Mouse (Mus musculus) neutrophil, adult 59 days (primary cell): ENCODE data around the gene Trpv2. TPM values are rescaled to one million over a fixed set of nuclear protein-coding genes. Genes with fewer than 3 reads are reported as not detected.

Experiments used
- total RNA-seq, 2 experiments: library from RNA; stranded (reverse); gene quantifications; 1 replicate in 1 of 2; 2 replicates in 1 of 2; pipeline ENCODE4 v1.2.4; 2023

Gene Trpv2
- total RNA-seq = 10 to 100 TPM; 48.4 to 52.5 TPM

DNA sequence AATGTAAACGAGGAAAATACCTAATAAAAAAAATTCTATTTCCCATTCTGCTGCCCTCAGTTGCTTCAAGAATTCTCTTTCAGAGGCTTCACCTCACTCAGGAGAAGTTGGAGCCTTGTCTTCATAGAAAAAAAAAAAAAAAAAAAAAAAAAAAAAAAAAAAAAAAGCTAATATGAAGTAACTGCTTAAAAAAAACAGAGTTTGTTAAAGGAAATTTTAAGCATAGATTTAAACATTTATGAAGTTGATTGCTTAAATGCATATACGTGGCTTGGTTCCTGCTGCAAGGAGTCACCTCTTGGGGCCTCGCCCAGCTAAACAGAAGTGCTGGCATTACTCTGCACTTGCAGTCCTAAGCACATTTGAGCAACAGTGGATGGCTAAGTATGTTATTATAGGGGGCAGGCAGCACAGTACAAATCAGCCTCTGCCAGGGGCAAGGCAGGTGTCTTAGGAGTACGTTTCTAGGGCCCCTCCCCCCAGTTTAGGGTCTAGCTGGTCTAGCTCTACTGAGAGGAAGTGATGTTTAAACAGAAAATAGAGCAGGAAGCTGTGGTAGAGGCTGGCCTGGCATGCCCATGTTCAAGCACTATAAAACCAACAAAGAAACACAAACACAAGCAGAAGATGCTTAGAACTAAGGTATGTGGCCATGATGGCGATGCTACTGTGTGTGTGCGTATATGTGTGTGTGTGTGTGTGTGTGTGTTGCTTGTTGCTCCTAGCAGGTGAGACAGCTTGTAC lies at the start of gene Trpv2:
Trpv2 (plus strand) TSS at position 528 of the 744 bp plus-strand sequence.

DNA sequence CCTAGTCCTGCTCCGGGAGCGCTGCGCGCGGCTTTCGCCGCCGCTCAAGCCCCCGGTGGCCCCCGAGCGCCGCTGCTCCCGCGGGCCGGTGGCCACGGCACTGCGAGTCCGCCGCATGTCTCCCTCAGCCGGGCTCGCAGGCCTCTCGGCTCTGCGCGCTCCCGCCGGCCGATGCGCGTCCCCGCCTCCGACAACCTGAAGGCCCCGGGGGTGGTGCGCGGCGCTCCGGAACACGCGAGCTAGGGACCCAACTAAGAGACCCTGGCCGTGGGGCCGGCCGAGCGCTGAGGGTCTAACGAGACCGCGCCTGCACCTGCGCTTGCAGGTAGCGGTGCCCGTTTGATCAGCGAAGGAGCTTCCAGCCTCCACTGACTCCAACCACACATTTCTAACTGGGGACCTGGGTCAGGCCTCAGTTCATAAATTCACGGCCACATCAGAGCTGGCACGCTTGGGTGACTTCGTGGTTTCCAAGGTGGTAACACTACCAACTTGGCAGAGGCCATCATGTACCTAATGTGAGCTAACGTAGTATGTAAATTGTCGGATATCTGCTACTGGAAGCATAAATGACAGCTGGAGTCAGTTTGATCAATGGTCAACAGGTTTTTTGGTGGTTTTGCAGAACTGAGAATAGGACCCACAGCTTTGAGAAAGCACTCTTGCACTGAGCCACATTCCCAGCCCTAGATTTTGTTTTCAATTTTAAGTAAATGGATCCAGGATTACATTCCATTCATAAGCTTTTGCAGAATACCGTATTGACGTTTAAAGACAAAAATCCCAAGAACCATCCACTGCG lies 35.0 kb upstream of the Trpv2 start, which contains the start of gene Cenpv:
Cenpv (minus strand) TSS at position 173 of the 802 bp plus-strand sequence.

DNA sequence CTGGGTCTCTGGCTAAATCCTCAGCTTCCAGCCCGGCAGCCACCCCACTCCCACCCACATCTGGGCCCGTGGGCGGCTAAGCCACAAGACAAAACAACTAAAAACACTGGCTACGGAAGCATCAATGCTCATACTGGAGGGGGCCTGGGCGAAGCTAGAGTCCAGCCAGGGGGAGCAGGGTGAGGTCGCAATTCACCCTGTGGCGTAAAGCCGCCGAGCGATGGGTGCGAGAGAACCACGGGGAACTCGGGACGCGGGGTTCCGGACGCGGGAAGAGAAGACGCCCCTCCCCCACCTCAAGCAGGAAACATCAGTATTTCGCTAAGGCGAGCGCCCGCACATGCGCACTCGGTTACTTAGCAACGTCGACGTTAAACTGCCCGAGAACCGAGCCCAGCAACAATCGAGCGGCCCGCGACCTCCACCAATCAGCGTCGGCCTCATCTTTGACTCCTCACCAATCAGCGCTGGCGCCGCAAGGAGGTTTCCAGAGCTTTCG lies 23.5 kb upstream of the Trpv2 start, which contains the start of gene Ubb:
Ubb (plus strand) TSS at position 445 of the 499 bp plus-strand sequence.

DNA sequence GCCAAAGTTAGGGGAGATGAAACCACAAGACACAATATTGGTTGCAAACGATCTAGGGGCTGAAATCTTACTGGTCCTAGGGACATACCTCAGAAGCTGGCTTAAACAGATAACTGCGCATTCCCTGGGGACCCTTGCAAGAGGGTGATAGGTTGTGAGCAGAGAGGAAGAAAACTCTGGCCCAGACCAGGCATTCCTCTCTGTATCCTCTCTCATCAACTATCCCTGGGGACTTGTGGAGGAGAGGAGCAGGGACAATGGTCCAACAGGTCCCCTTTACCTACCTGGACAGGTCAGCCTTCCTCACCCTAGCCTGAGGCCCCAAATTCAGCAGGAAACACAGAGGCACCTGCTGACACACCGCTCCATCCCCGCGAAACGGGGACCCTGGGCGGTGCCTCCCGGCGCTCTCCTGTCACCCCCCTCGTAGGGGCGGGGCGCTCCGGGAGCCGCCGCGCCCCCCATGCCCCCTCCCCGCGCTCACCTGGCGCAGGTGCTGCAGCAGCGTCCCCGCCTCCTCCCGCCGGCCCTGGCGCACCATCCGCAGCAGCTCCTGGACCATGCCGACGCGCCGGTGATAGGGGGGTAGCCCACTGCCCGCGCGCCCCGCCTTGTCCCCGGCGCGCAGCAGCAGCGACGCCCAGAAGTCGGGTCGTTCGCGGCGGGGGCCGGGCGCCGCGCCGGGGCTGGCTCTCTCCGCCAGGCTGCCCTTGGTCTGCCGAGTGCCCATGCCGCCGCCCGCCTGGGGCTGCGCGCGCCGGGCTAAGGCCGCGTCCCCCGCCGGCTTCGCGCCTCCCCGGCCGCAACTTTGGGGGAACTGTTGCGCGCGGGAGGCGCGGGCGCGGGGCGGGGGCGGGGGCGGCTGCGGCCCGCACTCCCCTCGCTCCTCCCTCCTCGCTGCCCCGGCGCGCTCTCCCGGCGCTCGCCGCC lies 73.6 kb downstream of the Trpv2 start, which contains the start of gene Lrrc75a:
Lrrc75a (minus strand) TSS at position 863 of the 930 bp plus-strand sequence.

DNA sequence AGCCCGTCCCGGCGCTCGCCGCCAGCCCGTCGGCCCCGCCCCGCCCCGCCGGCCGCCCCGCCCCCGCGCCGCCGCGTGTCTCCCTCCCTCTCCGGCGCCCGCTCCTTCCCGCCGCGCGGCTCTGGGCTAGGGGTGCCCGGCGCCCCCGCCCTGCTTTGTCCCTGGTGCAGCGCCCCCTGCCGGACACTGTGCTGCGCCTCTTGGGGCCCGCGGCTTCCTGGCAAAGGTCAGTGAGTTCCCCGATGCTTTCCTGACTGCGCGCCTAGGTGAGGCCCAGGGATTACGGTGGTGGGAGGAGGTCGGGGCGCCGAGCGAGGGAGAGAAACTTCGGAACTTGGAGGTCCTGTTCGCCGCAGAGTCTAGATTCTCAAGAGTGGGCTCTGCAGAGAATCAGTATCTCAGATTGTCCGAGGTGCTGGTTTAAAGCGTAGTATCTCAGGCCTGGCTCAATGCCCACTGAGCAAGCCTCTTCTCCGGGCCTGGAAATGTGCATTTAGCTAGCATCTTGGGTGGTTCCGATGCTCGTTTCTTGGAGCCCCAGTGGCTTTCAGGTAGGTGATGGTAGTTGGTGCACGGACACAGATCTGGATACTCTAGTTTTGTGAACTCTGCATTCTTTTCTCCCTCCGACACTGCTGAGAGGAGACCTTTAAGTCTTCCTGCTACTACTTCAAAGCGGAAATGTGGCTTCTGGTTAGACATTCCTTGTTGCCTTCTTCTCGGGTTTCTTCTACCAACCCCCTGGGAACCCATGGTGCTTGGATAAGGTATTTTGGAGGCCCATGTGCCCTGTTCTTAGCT lies 74.5 kb downstream of the Trpv2 start, which contains the start of gene Mmgt2:
Mmgt2 (plus strand) TSS at position 74 of the 801 bp plus-strand sequence.

Other genes starting within 250 kb of the Trpv2 start
- gene Pigl, start 116.0 kb upstream of the Trpv2 start, total RNA-seq = 10 to 100 TPM in 1 of 2 experiments, 1 to 10 TPM in 1; 9.9 to 11.9 TPM
- 100 to 1,000 TPM; 417 to 432 TPM for gene Ncor1, start 115.9 kb upstream of the Trpv2 start, total RNA-seq
- gene Cenpv, start 35.2 kb upstream of the Trpv2 start, total RNA-seq = 1 to 10 TPM; 3.2 to 6.9 TPM
- 1,000 to 10,000 TPM; 1,421 to 1,551 TPM for gene Ubb, start 23.3 kb upstream of the Trpv2 start, total RNA-seq
- gene Lrrc75a, start 74.0 kb downstream of the Trpv2 start, total RNA-seq = 1 to 10 TPM; 2.9 to 3.1 TPM
- gene Mmgt2, start 74.2 kb downstream of the Trpv2 start, total RNA-seq = 1 to 10 TPM; 7.2 to 9.7 TPM
- gene Zfp287, start 157.4 kb downstream of the Trpv2 start, total RNA-seq = under 1 TPM in 1 of 2 experiments, not detected in 1; 0.37 TPM
- not detected for gene Gm10428, start 178.6 kb downstream of the Trpv2 start, total RNA-seq
- gene Zfp286, start 215.0 kb downstream of the Trpv2 start, total RNA-seq = under 1 TPM in 1 of 2 experiments, not detected in 1; 0.97 TPM
- gene Trim16, start 245.7 kb downstream of the Trpv2 start, total RNA-seq = 10 to 100 TPM; 14.4 to 16.5 TPM